Mouse (Mus musculus): Measurements from ENCODE around the gene Wdr72.

Gene Wdr72

DNA sequence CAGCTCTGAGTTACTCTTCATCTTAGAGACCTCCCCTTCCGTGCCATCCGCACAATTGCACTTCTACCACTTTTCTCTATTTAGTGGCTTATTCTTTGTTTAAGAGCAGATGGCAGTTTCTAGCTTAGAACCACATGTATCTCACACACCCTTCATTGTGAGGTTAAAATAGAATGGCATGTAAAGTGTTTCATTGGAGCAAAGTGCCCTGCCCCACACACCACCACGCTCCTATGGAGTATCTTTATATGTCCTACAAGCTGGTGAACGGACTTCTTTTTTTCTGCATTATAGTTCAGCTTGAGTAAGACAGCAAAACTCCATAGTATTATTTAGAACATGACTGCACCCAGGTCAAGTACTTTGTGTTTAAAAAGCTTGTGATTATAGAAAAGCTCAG is 137.9 kb downstream of the Wdr72 start:
- DNase-seq = no peak

DNA sequence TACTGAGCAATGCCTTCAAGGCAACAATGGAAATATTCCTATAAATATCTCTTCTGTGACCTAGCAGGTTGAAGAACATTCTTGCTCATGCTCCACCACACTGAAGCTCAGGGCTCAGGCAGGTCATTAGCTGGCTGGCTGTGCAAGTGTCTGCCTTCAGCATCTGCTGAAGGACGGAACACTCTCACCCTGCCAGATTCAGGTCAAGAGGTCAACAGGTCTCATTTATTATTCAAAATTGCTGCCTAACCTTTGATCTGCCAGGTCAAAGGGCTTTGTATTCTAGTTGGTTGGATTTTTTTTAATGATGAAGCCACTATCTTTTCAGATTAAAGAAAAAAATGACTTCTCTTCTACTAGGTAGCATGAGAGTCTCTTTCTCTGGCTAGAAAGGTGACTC is 139.3 kb downstream of the Wdr72 start:
- no peak for DNase-seq

- DNase-seq = no peak
Measured at GRCm38 (mm10) chr9:74250522-74250921, 140.4 kb downstream of the Wdr72 start.

DNA sequence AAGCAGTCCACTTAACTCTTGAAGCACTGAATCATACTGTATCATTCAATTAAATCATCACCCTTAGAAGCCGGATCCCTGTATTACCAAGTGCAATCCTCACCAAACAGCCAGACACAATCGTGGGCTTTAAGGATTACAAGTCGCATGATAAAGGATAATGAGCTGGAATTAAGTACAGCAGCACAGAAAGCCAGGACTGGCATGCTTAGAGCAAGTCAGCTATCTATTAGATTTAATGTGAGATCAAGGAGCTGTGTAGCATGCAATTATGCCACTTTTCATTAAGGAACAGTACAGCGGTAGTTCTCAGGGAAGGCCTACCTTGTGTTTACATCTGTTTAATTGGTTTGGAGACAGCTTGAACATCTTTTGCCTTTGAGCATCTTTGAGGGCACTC is 148.2 kb downstream of the Wdr72 start:
- DNase-seq = no peak

DNA sequence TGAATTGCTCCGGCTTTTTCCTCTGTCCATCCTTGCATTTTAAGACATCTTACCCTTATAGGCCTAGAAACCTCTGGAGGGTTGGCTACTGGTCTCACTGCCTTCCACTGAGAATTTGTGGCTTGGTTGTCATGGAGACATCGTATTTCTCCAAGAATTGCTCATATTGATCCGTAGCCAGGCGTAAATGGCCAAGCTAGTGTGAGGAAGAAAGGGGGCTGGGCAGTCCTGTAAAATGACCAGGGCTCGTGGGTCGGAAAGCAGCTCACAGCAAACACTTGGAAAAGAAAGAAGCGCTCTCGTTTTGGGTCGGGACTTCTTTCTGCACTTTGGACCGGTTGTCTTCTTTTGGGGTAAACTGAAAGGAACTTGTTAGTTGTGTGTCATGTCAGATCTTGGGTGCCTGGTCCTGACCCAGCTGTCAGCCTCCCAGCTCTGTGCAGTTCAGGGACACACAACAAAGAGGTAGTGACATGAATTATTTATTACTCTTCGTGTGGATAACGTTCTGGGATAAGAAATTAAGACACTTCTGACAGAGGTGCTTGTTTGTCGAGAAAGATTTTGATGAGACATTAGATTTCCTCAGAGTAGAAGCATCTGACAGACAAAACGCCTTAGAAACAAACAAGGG is 167.7 kb downstream of the Wdr72 start:
- no peak for DNase-seq

DNA sequence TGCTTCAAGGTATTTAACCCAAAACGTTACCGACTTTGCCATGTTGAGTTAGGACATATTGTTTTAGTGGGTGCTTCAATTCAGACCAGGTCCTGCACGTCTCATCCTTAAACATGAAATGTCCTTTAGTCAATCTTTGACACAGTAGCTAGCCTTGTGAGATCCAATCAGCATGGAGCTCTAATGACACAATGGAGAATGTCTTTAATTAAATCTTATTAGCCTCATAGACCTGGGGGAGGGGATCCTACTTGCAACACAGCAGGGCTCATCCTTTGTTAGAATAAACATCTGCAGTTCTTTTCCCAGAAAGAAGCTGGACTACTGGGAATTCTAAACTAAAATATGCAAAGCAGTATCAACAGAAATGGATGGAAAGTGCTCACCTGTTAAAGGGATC is 171.9 kb downstream of the Wdr72 start:
- no peak for DNase-seq

DNA sequence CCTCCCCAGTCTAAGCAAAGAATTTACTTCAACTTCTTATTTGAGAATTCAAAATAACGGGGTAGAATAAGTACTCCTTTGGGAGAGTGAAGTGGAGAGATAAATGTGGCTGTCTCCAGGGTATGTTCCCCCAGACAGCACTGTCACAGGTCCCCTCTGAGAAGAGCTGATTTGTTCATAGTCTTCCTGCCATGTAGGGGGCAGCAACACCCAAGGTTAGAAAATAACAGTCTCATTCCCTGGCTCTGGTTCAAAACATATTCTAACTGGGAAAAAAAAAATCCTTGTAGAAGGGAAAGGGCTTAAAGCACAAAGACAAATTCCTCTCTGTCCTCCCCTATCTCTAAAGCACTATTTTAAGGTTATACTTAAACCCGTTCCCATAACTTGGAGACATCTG is 176.1 kb downstream of the Wdr72 start:
- DNase-seq = peak; percentile 22

DNA sequence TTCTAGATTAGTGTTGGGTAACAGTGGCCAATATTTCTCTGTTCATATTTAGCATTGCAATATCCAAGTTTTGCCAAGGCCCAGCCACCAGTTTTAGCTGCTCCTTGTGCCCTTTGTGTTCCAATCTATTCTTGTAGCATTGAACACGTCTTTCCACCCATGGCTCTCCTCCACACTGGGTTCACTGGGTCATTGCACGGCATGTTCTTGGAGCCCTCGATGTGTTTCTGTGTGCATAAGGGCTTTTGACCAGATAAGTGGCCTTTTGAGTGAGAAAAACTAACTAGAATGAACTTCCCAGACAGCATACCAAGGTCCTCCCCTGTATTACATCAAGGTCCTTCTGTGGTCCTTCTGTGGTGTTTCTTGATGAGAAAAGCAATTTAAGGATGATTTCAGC is 184.3 kb downstream of the Wdr72 start:
- no peak for DNase-seq

DNA sequence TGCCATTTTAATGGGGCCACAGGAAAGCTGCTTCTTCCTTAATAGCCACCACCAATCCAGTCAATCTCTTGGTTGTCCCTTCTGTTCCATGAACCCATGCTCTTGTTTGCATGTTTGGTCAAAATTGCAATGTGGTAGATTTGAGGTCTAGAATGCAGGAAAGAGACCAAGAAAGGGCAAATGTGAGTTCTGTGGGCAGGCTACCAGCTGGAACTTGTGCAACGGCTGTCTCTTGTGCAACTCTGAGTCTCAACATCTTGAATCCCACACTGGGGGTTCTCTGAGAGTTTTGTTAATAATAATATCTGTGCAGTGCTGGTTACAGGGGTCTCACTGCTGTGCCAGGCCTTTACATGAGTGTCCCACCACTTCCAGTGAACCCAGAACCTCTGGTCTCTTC is 208.6 kb downstream of the Wdr72 start:
- DNase-seq = no peak

- no peak for DNase-seq
Measured at GRCm38 (mm10) chr9:74324089-74324924, 214.2 kb downstream of the Wdr72 start.

DNA sequence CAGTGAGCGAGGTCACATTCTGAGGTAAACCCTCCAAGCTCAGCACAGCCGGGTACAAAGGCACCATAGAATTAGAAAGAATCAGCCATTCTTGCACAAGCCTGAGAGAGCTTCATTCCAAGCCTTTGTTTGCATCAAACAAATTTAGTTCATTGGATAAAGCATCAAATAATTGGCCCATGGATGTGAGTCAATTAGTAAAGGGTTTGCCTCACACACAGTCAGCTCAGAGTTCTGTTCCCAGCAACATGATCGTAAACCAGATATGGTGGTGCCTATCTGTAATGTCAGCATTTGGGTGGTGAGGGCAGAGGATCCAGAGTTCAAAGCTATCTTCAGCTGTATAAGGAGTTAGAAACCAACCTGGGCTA is 214.8 kb downstream of the Wdr72 start:
- no peak for DNase-seq

DNA sequence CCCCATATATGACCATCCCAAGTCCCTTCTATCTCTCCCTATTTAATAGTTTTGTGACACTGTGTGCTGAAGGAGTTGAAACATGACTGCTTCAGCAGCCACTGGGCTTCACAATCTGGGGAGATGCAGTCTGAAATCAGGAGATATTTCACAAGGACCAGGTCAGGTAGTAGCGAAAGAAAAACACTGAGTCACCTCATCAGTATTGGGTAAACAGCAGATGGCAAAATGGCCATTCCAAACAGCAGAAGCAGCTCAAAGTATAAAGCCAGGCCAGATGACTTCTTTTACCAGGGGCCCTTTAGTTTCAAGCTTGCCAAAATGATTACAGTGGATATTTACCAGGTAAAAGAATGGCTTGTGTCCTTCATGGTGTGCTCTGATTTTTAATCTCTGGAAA is 215.8 kb downstream of the Wdr72 start:
- no peak for DNase-seq

- DNase-seq = no peak
Measured at GRCm38 (mm10) chr9:74328821-74329220, 218.7 kb downstream of the Wdr72 start.

- DNase-seq = no peak
Measured at GRCm38 (mm10) chr9:74330706-74331495, 220.7 kb downstream of the Wdr72 start.

- DNase-seq = no peak
Measured at GRCm38 (mm10) chr9:74332321-74332720, 222.2 kb downstream of the Wdr72 start.

Data from right cerebral cortex, postnatal 4 days (tissue).